Mouse (Mus musculus): ENCODE measurements at regions not wholly inside any gene's neighbourhood (a gene's known extent, or its start where the extent isn't known, plus 50 kb on each side); places are given as distances from the start of the nearest gene placed in this dataset.
A peak's percentile ranks its signal among the peaks of the same experiment; 100 is the strongest.
"Not testable (repeated sequence)": the region's sequence is repeated elsewhere in the genome, so short reads cannot be mapped to it uniquely, and the experiment has no call there.

DNA sequence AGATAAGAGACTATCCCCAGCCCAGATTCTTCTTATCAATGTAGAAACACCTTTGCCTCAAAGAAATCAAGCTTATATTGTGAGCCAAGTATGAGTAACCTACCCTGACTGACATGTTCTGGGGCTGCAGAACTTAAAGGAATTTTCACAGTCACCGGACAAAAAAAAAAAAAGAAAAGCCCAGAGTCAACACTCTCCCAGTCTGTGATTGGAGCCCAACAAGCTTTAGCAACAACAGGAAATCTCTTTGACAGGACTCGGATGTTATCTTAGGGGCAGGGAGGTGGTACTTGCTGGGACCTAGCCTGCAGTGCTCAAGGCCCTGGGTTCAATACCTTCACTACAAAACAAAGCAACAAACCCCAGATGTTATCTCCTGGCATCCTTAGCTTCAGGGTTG, 114.2 kb downstream of the Nectin1 start:
- ATAC-seq (ENCODE audit: low TSS enrichment) = no peak

DNA sequence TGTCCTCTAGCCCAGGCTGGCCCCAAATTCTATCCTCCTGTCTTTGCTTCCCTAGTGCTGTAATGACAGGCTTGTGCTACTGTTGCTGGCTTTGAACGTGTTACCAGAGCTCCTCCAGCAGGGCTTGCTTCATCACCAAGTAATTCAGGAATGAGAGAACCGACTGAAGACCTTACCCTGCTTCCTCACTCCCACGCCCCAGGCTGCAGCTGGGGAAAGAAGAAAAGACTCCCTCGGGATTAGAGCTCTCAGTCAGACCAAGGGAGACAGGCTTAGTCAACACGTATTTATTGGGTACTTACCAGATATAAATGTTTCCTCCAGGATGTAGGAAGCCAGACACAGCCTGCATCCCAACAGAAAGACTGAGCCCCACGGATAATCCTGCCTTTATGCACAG, 115.0 kb downstream of the Nectin1 start:
- ATAC-seq (ENCODE audit: low TSS enrichment) = no peak

DNA sequence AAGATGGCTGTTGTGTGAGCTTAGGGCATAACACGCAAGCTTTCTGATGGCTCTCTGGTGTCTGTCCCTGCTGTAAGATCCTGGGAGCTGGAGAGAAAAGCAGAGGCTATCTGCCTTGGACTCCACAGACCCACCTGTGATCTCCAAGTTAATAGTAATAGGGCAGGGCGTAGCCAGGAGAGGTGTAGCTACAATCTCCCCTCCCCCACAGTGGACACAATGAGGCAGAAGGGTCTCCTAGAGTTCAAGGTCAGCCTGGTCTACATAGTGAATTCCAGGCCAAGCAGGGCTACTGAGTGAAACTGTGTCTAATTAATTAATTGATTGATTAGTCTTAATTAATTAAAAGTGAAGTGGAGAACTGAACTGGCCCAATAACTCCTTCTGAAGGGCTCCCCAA, 116.5 kb downstream of the Nectin1 start:
- ATAC-seq (ENCODE audit: low TSS enrichment) = no peak

DNA sequence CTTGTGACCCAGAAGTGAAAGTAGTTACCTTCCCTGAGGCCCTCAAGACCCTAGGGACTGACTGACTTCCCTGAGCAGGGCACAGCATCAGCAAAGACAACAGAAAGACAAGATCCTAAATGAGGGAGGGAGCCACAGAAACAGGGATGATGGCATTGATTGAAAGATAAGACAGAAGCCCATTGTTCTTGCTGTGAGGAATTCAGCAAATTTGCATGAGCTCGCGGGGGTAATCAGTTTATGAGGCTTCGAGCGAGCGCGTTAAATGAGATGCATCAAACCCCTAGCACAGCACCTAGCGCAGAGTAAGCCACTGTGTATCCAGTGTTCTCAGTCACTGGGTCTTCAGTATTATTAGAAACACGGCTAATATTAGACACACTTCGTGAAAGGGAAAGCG, 117.6 kb downstream of the Nectin1 start:
- no peak for ATAC-seq (ENCODE audit: low TSS enrichment)

DNA sequence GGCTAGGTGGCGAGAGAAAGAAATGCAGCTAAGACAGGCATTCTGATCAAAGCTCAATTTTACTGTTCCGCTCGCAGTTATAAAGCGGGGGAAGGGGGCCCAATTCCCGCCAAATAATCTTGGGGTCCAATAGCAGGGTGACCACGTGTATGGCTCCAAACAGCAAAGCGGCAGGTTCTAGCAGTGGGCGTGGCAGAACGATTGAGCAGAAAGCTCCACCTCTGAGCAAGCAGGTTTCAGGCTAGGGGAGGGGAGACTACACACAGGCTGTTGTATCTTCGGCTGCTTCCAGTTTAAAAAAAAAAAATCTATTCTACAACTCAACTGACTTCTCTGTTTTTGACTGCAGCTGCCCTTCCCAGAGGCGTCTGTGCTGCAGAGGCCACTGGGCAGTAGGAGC, 118.2 kb downstream of the Nectin1 start:
- ATAC-seq (ENCODE audit: low TSS enrichment) = not testable (repeated sequence)

DNA sequence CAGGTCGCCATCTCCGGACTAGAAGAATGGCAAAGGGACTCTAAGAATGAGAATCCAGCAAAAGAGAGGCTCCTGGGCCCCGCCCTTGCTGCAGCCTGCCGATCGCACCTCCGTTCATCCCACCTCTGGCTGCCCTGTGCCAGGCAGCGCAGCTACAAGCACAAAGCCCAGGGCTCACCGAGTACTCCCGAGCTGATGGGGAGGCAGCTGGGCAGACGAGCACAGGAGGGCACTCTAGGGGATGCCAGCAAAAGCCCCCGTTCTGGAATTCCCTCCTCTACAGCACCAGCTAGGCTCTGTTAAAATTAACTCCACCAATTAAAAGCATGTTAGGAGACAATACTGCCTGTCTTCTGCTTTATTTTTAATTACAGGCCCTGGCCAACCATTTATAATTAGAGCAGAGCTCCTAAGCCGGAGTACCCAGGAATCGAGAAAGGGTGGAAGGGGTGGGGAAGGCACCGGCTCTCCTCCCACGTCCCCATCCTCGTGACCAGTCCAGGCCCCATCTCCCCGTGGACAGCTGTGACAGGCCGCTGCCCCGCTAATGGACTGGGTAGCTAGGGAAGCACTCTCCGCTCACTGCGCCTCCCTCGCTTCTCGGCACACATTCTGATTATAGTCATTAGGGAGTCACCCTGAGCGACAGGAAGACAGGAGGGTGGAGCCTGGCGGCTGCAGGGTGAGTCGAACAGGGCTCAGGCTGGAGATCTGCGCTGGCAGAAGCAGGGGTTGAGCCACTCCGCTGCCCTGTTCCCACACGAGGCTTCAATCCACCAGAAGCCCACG, 120.0 kb downstream of the Nectin1 start:
- peak; percentile 70; the same call in 1 of the 2 replicates for ATAC-seq (ENCODE audit: low TSS enrichment)

DNA sequence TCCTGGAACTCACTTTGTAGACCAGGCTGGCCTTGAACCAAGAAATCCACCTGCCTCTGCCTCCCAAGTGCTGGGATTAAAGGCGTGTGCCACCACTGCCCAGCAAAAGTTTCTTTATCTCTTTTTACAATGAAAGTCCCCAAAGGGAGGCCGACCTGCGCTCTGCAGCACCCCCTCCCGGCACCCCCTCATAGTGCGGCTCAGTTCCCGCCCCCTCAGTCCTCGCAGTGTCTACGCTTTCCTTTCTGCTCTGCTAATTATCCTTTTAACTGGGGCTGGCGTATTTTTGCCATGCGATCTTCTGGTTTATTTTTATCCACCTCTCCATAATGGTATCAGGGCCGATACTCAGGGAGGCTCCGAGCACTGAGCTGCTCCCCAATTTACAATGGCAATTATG, 123.0 kb downstream of the Nectin1 start:
- ATAC-seq (ENCODE audit: low TSS enrichment) = no peak

DNA sequence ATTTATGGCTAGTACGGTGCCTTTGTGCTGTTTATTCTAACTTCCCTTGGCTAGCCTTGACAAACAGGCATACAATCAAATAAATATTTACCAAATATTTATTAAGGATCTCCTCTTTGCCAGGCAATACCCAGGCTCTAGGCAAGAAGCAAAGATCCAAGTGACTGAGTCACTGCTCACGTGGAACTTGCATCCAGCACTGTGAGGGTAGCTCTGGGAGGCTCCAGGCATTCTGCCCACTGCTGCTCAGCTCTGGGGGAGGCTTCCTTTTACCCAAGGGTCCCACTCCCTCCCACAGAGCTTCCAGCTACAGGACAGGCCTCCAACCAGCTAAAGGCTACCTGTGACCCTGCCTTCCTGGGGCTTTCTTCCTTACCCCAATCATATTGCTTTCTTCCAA, 130.1 kb downstream of the Nectin1 start:
- no peak for ATAC-seq (ENCODE audit: low TSS enrichment)

DNA sequence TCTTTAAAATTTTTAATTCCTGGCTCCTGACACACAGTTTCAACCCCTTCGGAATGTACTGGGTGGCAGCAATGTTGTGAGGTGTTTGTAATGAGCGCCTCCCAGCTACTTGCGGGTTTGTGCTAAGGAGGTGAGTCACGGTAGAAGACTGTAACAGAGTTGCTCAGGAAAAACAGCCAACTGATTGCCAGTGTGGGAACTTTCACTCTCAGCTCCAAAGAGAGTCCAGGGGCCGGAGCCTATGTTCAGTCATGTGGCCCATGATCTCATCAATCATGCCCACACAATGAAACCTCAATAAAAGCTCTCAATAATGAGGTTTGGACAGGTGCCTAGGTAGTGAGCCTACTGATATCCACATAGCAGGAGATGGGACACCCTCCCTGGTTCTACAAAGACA, 130.5 kb downstream of the Nectin1 start:
- no peak for ATAC-seq (ENCODE audit: low TSS enrichment)

DNA sequence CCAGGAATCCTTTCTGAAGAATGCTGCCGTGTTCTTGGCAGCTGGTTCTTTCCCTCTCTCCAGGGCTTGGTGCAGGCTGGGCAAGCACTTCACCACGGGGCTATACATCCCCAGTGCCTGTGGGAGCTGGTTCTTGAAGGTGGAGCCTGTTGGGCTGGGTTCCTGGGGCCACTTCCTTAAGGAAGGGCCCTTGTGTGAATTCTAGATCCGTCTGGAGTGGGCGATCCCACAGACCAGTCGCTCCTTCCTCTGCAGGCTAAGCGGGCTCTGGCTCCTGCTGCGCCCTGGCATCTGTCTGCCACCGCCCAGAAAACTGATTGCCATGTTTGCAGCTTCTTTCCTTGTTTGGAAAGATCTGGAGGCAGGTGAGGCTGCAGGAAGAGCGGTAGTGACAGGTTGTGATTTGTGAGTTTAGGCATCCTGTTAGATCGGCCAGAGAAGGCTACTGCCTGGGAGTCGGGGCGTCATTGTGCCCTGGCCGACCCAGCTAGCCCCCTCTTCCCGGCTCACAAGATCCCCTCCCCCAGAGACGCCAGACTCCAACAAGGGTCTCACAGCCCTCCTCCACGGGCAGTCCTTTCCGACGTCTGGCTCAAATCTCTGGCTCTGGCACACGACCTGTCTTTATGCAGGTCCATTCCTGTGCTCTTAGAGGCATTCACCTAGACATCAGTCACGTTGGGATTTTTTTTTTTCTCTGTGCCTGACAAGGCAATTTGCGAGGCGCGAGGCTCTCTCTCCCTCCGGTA, 135.6 kb downstream of the Nectin1 start:
- peak; percentile 34 for ATAC-seq (ENCODE audit: low TSS enrichment)

DNA sequence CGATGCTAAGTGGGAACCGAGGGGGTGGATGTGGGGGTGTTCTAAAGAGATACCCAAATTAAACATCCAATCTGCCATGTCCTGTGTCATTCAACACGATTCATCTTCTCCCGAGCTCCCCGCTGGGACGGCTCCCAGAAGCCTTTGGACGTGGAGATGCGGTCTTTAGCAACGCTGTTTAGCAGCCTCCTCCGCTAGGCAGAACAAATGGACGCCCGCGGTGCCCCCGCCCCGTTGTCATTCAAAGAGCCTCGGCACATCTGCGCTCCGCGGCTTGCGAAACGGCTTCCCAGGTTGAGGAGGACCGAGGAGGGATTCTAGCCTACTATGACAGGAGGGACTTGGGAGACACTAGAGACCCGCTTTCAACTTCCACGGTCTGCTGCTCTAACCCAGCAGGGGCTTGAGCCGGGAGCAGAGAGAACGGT, 136.2 kb downstream of the Nectin1 start:
- ATAC-seq (ENCODE audit: low TSS enrichment) = peak; percentile 80

DNA sequence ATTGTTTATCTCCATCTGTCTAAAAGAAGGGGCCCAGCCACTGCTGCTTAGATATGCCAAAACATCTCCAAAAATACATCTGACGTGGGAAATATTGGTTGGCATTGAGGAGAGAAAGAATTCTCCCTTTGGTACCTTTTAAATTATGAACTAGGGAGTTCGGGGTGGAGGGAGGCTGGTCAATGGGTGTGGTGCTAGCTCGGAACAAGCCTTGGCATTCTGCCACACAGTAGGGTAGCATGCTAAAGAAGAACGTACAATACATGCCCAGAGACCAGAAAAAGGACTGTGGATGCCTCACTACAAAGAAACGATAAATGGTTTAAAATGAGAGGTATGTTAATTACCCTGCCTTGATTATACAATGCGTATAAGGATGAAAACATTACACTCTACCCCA, 149.3 kb downstream of the Nectin1 start:
- no peak for ATAC-seq (ENCODE audit: low TSS enrichment)

DNA sequence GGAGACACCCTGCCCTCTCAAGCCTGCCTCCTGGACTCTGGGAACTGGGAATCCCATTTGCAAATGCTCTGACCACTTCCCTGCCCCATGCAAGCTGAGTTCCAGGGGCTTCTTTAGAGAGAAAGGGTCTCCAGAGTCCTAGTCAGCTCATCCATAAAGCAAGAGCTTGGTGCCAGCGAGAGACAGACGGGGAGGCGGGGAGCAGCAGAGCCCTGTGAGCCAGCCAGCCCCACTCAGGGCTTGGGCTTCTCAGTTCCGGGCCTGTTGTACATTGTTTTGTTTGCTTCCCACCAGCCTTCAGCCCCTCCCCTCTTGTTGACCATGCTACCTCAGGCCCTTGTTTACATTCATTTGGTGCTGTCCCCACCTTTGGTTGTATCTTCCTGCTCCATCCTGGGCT, 143.9 kb upstream of the Thy1 start:
- ATAC-seq (ENCODE audit: low TSS enrichment) = no peak

DNA sequence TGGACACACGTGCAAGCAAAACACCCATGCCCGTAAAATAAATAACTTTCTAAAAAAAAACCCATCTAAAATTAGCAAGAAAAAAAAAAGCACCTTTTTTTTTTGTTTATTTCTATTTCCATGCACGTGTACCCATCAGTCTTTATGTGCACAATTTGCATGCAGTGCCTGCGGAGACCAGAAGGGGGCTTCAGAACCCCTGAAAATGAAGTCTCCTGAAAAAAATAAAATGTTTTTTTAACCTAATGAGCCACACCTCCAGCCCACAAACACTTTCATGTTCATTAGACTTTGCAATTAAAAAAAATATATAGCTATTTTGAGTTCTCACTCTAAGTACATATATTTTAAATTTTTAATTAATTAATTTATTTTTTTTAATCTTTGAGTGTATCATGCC, 134.9 kb upstream of the Thy1 start:
- no peak for ATAC-seq (ENCODE audit: low TSS enrichment)

DNA sequence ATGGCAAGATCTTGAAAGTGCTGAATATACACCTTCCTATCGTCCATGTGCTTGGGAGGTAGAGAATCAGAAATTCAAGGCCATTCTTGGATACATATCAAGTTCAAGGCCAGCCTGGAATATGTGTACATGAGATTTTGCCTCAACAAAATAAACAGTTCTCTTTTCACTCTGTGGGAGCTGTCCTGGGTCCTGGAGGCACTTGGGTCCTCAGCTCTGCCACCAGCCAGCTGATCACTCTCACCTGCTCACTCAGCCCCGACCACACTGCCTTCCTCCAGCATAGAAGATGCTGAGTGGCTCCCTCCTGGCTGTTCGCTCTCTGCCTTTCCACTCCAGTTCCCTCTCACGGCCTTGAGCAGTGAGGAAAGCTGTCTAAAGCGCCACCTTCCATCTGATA, 128.2 kb upstream of the Thy1 start:
- no peak for ATAC-seq (ENCODE audit: low TSS enrichment)

DNA sequence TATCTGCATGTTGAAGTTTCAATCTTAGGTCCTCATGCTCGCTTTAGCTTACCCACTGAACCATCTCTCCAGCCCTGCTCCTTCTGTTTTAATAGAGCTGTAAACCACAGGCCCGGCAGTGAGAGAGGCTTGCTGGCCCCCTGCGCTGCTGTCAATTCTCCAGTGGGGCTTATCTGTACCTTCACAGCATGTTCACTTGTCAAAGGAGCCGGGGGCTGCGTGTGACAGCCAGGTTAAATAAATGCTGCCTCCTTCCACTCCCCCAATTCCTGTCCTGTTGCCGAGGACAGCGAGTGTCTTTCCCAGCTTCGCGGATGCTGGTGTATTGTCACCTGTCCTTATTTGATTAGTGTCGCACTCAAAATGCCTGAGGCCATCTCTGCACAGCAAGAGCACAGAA, 125.7 kb upstream of the Thy1 start:
- no peak for ATAC-seq (ENCODE audit: low TSS enrichment)

DNA sequence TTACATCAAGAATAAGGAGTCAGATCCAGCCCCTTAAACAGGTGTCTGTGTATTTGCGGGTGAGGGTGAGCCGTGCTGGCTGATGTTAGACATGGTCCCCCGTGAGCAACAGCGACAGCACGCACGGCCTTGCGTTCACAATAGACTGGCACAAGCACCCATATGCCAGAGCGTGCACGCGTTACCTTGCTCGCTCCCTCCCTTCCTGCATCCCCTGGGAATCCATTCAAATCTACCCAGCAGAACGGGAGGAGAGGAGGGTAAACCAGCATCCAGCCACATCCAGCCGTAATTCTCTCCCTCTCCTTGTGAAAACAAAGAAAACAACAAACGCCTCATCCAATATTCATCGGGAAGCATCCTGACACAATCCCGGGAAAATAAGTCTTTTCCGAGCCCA, 124.2 kb upstream of the Thy1 start:
- no peak for ATAC-seq (ENCODE audit: low TSS enrichment)

DNA sequence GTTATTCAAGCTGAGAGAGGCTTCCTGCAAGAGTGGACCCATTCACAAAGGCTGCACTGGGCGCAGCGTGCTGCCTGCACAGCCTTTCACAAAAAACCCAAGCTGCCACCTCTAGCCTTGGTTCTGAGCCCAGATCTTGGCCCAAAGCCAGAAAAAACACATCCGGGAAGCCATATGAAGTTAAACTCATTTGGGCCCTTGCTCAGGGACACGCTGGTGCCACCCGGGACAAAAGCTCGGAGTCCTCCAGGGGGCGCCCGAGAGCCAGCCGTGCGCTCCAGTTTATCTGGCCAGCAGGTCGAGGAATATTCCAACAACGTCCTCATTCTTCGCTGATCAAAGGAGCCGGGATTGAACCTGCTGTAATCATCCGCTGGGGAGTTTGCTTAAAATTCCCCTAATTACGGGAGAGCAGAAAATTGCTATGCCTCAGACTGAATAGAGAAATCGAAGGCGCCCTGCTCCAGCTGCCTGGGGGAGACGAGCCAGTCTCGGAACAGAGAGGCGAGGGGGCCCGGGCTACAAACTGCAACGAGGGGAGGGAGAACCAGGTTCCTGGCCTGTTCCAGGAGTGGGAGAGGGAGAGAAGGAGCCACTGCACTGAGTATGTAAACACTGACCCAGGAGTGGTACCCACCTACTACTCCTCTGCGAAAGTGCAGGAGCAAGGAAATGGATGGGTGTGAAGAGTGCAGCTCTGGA, 123.0 kb upstream of the Thy1 start:
- ATAC-seq (ENCODE audit: low TSS enrichment) = peak; percentile 77

DNA sequence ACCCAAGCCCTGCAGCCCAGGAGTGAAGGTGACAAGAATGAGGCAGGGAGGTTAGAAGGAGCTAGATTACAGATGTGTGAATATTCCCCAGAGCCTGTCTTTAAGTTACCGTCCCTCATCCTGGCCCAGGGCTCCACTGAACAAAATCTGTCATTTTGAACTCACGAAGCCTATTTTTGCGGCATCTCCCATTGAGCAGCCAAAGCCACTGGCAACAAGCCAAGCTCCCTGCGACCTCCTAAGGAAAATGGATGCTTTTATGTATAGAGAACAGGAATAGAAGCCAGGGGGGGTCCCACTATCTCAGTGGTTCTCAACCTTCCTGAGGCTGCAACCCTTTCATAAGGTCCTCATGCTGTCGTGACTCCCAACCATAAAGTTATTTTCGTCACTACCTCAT, 121.0 kb upstream of the Thy1 start:
- no peak for ATAC-seq (ENCODE audit: low TSS enrichment)

DNA sequence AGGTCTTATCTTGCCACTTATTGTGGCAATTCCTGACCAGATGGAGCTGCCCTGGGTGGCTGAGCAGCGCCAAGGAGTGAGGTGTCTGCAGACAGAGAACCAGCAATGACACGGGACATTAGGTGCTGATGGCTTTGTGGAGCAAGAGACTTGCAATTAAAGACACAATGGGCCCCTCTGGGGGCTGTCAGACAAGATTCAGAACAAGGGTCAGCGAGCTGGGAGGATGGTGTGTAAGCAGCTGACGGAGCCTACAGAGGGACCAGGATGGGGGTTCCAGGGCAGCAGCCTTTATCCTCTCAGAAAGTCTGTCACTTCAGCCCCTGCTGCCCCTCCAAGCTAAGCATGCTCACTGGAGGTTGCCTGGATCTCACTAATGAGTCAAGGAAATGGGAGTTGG, 120.1 kb upstream of the Thy1 start:
- ATAC-seq (ENCODE audit: low TSS enrichment) = no peak

DNA sequence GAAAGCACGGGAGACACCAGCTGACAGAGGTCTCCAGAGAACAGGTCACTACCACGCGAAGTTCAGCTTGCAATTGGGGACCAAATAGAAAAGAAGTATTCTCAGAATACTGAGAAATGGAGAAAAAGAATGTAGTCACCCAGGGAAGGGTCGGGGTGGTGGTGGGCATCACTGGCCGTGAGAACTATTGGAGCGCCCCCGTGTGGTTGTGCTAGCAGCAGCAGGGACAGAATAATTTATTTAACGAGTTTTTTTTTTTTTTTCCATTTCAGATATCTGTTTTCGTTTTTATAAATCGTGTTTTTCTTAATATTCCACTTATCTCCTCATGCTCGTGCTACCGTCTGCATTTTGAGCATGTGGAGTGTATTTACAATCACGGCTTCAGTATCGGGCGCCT, 118.4 kb upstream of the Thy1 start:
- ATAC-seq (ENCODE audit: low TSS enrichment) = no peak

DNA sequence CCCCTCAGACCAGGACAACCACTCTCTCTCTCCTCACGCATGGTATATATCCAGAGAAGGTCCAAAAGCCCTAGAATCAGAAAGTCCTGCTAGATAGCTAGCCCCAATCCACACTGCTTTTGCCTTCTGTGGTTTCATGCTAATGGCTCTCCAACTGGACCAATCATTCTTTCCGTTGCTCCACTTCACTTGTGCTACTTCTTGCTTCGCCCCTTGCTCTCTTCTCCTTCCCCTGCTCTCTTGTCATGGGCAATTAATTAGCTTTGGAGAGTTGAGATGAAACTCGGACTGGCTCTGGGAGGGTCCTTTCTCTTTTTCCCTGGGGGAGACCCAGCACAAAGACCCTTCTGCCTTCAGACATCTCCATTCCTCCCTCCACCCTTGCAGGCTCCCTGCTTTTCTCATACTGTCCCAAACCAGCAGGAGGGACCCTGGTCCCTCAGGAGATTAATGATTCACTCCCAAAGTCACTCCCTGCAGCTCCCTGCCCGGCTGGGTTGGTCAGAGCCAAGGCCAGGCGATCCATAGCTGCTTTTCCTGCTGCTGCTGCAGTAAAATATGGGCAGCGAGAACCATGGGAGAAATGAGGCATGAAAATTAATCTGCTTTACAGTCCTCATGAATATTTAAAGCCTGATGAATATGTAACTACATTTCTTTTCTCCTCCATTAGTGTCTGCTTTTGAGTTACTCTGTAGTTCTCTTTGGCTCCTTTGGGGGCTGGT, 113.7 kb upstream of the Thy1 start:
- no peak for ATAC-seq (ENCODE audit: low TSS enrichment)
